Mouse (Mus musculus) CH12.LX (cell line): Measurements from ENCODE around the gene Prmt8. TPM values are rescaled to one million over a fixed set of nuclear protein-coding genes. Genes with fewer than 3 reads are reported as not detected.

Experiments
- DNase-seq: peaks from one replicate; pipeline ENCODE4 v3.0.0-alpha.2; 2013; ENCODE audit errors: extremely low read depth
- H3K27ac ChIP-seq: 2 replicates; pipeline ENCODE4 v1.5.1; 2012; ENCODE audit warnings: low read depth, mild to moderate bottlenecking, control low read depth, moderate library complexity; ENCODE audit not compliant: insufficient read depth
- H3K27me3 ChIP-seq: replicated peaks from 2 replicates; pipeline ENCODE3; 2012; ENCODE audit warnings: inconsistent platforms
- H3K36me3 ChIP-seq, 2 experiments: replicated peaks in 1 of 2; 2 replicates each; pipeline versions ENCODE3 to v1.6.1; 2012; ENCODE audit warnings: inconsistent platforms in 1 of 2, low read length in 1 of 2, mild to moderate bottlenecking in 1 of 2, mixed read lengths in 1 of 2, moderate library complexity in 1 of 2; ENCODE audit not compliant: control insufficient read depth in 1 of 2, insufficient read depth in 1 of 2
- H3K4me1 ChIP-seq, 2 experiments: 2 replicates each; pipeline ENCODE4 v1.6.1; 2012; ENCODE audit warnings: inconsistent platforms in 1 of 2, moderate library complexity in 1 of 2; ENCODE audit not compliant: insufficient read depth in 2 of 2, control insufficient read depth in 1 of 2
- H3K4me2 ChIP-seq: 2 replicates; pipeline ENCODE4 v1.6.1; 2012; ENCODE audit warnings: low read depth, mild to moderate bottlenecking, control low read depth; ENCODE audit not compliant: poor library complexity, insufficient read depth, severe bottlenecking
- H3K4me3 ChIP-seq, 3 experiments: fragments of 150-350 bp in 1 of 3; sonication (generic) in 1 of 3; replicated peaks in 1 of 3; 2 replicates each; pipeline versions ENCODE3 to v1.5.1; 2011 to 2012; ENCODE audit warnings: low read depth in 2 of 3, low read length in 2 of 3, mild to moderate bottlenecking in 2 of 3, moderate library complexity in 2 of 3, control low read depth in 1 of 3, improper control_type of control experiment in 1 of 3, inconsistent platforms in 1 of 3, mixed read lengths in 1 of 3; ENCODE audit not compliant: poor library complexity in 1 of 3
- H3K79me2 ChIP-seq: replicated peaks from 2 replicates; pipeline ENCODE4 v1.6.1; 2012; ENCODE audit warnings: mild to moderate bottlenecking, moderate library complexity; ENCODE audit not compliant: control insufficient read depth, poor library complexity, insufficient read depth, severe bottlenecking; ENCODE audit errors: extremely low read depth
- H3K9ac ChIP-seq: 2 replicates; pipeline ENCODE4 v1.6.1; 2012; ENCODE audit warnings: low read depth, mild to moderate bottlenecking, control low read depth, moderate library complexity; ENCODE audit not compliant: insufficient read depth
- H3K9me3 ChIP-seq: replicated peaks from 2 replicates; pipeline ENCODE3; 2012; ENCODE audit warnings: low read length, inconsistent platforms, mixed read lengths
- BHLHE40 ChIP-seq: IDR thresholded peaks from 2 replicates; pipeline ENCODE4 v1.6.1; 2011; ENCODE audit warnings: mild to moderate bottlenecking, low read depth, low read length, improper control_type of control experiment
- CHD1 ChIP-seq: IDR thresholded peaks from 2 replicates; pipeline ENCODE4 v1.6.1; 2012; ENCODE audit warnings: low read depth, low read length, improper control_type of control experiment, inconsistent platforms
- CHD2 ChIP-seq: IDR thresholded peaks from 2 replicates; pipeline ENCODE4 v1.6.1; 2011; ENCODE audit warnings: low read length, improper control_type of control experiment
- CTCF ChIP-seq, 2 experiments: IDR thresholded peaks in 1 of 2; conservative IDR thresholded peaks in 1 of 2; 2 replicates each; pipeline ENCODE4 v1.5.1; 2011 to 2012; ENCODE audit warnings: low read depth in 2 of 2, low read length in 2 of 2, improper control_type of control experiment in 1 of 2, inconsistent platforms in 1 of 2, mild to moderate bottlenecking in 1 of 2, moderate library complexity in 1 of 2
- E2F4 ChIP-seq: IDR thresholded peaks from 2 replicates; pipeline ENCODE4 v1.6.1; 2011; ENCODE audit warnings: low read depth, low read length, improper control_type of control experiment; ENCODE audit not compliant: insufficient replicate concordance
- ELF1 ChIP-seq: IDR thresholded peaks from 2 replicates; pipeline ENCODE4 v1.6.1; 2014; ENCODE audit warnings: low read depth, mild to moderate bottlenecking, inconsistent platforms, low read length, improper control_type of control experiment
- ETS1 ChIP-seq: conservative IDR thresholded peaks from 2 replicates; pipeline ENCODE4 v1.6.1; 2012; ENCODE audit warnings: low read depth, mild to moderate bottlenecking, inconsistent platforms, low read length, improper control_type of control experiment, moderate library complexity
- GABPA ChIP-seq: IDR thresholded peaks from 2 replicates; pipeline ENCODE4 v1.6.1; 2012; ENCODE audit warnings: low read depth, low read length, improper control_type of control experiment, inconsistent platforms; ENCODE audit not compliant: insufficient replicate concordance
- HCFC1 ChIP-seq: IDR thresholded peaks from 2 replicates; pipeline ENCODE4 v1.6.1; 2012; ENCODE audit warnings: low read depth, mild to moderate bottlenecking, inconsistent platforms, low read length, improper control_type of control experiment
- IRF4 ChIP-seq: IDR thresholded peaks from 2 replicates; pipeline ENCODE4 v1.6.1; 2014; ENCODE audit warnings: low read depth, mild to moderate bottlenecking, inconsistent platforms, low read length, improper control_type of control experiment
- JUN ChIP-seq: IDR thresholded peaks from 2 replicates; pipeline ENCODE4 v1.6.1; 2011; ENCODE audit warnings: low read depth, mild to moderate bottlenecking, low read length, improper control_type of control experiment, moderate library complexity; ENCODE audit not compliant: insufficient read depth
- JUND ChIP-seq: conservative IDR thresholded peaks from 2 replicates; pipeline ENCODE4 v1.6.1; 2011; ENCODE audit warnings: low read depth, low read length, improper control_type of control experiment
- KAT2A ChIP-seq: IDR thresholded peaks from 2 replicates; pipeline ENCODE4 v1.6.1; 2012; ENCODE audit warnings: low read length, improper control_type of control experiment, inconsistent platforms; ENCODE audit not compliant: insufficient replicate concordance
- MAFK ChIP-seq: IDR thresholded peaks from 2 replicates; pipeline ENCODE4 v1.6.1; 2011; ENCODE audit warnings: low read length, improper control_type of control experiment; ENCODE audit not compliant: insufficient replicate concordance
- MAZ ChIP-seq: IDR thresholded peaks from 2 replicates; pipeline ENCODE4 v1.6.1; 2012; ENCODE audit warnings: low read depth, mild to moderate bottlenecking, inconsistent platforms, low read length, improper control_type of control experiment, moderate library complexity
- MEF2A ChIP-seq: IDR thresholded peaks from 2 replicates; pipeline ENCODE4 v1.6.1; 2014; ENCODE audit warnings: low read depth, mild to moderate bottlenecking, inconsistent platforms, low read length, improper control_type of control experiment, borderline replicate concordance
- MXI1 ChIP-seq: IDR thresholded peaks from 2 replicates; pipeline ENCODE4 v1.6.1; 2011; ENCODE audit warnings: mild to moderate bottlenecking, low read depth, low read length, improper control_type of control experiment
- NELFE ChIP-seq: IDR thresholded peaks from 2 replicates; pipeline ENCODE4 v1.6.1; 2011; ENCODE audit warnings: low read depth, low read length, improper control_type of control experiment
- PAX5 ChIP-seq: IDR thresholded peaks from 2 replicates; pipeline ENCODE4 v1.6.1; 2012; ENCODE audit warnings: low read length, inconsistent platforms, mixed read lengths
- POLR2A ChIP-seq: IDR thresholded peaks from 2 replicates; pipeline ENCODE4 v1.6.1; 2011; ENCODE audit warnings: low read depth, mild to moderate bottlenecking, improper control_type of control experiment, low read length
- RAD21 ChIP-seq: IDR thresholded peaks from 2 replicates; pipeline ENCODE4 v1.6.1; 2011; ENCODE audit warnings: low read depth, mild to moderate bottlenecking, low read length, improper control_type of control experiment, moderate library complexity
- RCOR1 ChIP-seq: conservative IDR thresholded peaks from 2 replicates; pipeline ENCODE4 v1.6.1; 2012; ENCODE audit warnings: low read depth, mild to moderate bottlenecking, inconsistent platforms, low read length, improper control_type of control experiment
- SIN3A ChIP-seq: IDR thresholded peaks from 2 replicates; pipeline ENCODE4 v1.6.1; 2012; ENCODE audit warnings: low read length, improper control_type of control experiment, inconsistent platforms
- SMC3 ChIP-seq: IDR thresholded peaks from 2 replicates; pipeline ENCODE4 v1.6.1; 2011; ENCODE audit warnings: low read depth, low read length, improper control_type of control experiment
- TBP ChIP-seq: conservative IDR thresholded peaks from 2 replicates; pipeline ENCODE4 v1.6.1; 2011; ENCODE audit warnings: low read depth, low read length, improper control_type of control experiment
- TCF12 ChIP-seq: IDR thresholded peaks from 2 replicates; pipeline ENCODE4 v1.6.1; 2014; ENCODE audit warnings: low read depth, mild to moderate bottlenecking, inconsistent platforms, low read length, improper control_type of control experiment
- UBTF ChIP-seq: IDR thresholded peaks from 2 replicates; pipeline ENCODE4 v1.6.1; 2012; ENCODE audit warnings: low read depth, mild to moderate bottlenecking, inconsistent platforms, low read length, improper control_type of control experiment, moderate library complexity
- USF1 ChIP-seq: IDR thresholded peaks from 2 replicates; pipeline ENCODE4 v1.6.1; 2014; ENCODE audit warnings: low read depth, mild to moderate bottlenecking, inconsistent platforms, low read length, improper control_type of control experiment
- USF2 ChIP-seq: conservative IDR thresholded peaks from 2 replicates; pipeline ENCODE4 v1.6.1; 2011; ENCODE audit warnings: low read depth, low read length, improper control_type of control experiment
- ZC3H11A ChIP-seq: IDR thresholded peaks from 2 replicates; pipeline ENCODE4 v1.6.1; 2012; ENCODE audit warnings: low read depth, mild to moderate bottlenecking, inconsistent platforms, low read length, improper control_type of control experiment
- ZMIZ1 ChIP-seq: IDR thresholded peaks from 2 replicates; pipeline ENCODE4 v1.6.1; 2012; ENCODE audit warnings: low read depth, mild to moderate bottlenecking, inconsistent platforms, low read length, improper control_type of control experiment
- ZNF384 ChIP-seq: IDR thresholded peaks from 2 replicates; pipeline ENCODE4 v1.6.1; 2012; ENCODE audit warnings: low read depth, low read length, improper control_type of control experiment, inconsistent platforms
- dilution Hi-C: fragments of 300-500 bp; cut with MboI; formaldehyde crosslinking; loops from 2 replicates; pipeline ENCODE4 v1.14.3; 2020; ENCODE audit warnings: low sequenced_read_pairs; ENCODE audit not compliant: extremely low pct_unique_long_range_greater_than_20kb, extremely low pct_ligation_motif_present
- in situ Hi-C: fragments of 300-500 bp; cut with MboI; formaldehyde crosslinking; loops from 3 replicates; pipeline ENCODE4 v1.14.3; 2019; ENCODE audit warnings: low sequenced_read_pairs, low pct_ligation_motif_present, low pct_unique_long_range_greater_than_20kb, mixed read lengths
- polyA plus RNA-seq: library from polyadenylated mRNA; unstranded; fragments of >175 nt; gene quantifications from 2 replicates; pipeline ENCODE4 v1.2.1, GENCODE M21; 2012; ENCODE audit warnings: low read depth; ENCODE audit not compliant: insufficient read length
- total RNA-seq, 2 experiments: library from RNA; depleted of rRNA; stranded (reverse); fragments of 300-350 nt in 1 of 2; fragments of >200 nt in 1 of 2; gene quantifications; 2 replicates each; pipeline ENCODE4 v1.2.3; 2012 to 2014

Prmt8 gene
- total and polyA plus RNA-seq, 3 experiments: not detected

DNA sequence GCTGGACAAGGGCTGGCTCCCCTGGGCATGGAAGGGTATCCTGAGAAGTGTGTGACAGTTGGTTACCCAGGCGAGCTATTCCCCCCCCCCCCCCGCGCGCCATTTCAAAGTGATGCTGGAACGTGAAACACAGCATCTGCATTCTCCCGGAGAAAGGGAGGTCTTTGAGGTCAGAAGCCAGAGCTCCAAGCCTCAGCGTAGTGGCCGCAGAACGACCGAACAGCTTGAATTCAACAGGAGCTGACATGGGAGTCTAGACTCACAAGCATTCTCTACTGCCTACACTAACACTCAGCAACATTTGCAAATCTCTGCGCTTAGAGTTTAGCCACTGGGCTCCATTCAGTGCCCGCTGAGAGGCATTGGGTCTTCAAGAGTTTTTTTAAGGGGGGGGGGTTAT, 32.9 kb upstream of the Prmt8 start:
- Histone ChIP-seq H3K36me3 (no peaks in the 10 kb centered on the region), H3K79me2 (no peaks in the 10 kb centered on the region), H3K9me3 (no peaks in the 10 kb centered on the region), H3K9ac (no peak overlapping the region), H3K27me3 (peaks cover 48% of the 10 kb centered on the region), H3K27ac (no peak overlapping the region), H3K4me1 (peaks cover 0 to 8% of the 10 kb centered on the region in 2 experiments; a peak in 1 of 4 replicates)
- dilution Hi-C loops (no loop called here), in situ Hi-C loops (no loop called here)
- DNase-seq: no peak
- TF ChIP-seq PAX5: no peak
- TF ChIP-seq CTCF (conservative IDR thresholded peaks at IDR 0.05 in 1 of 2, IDR thresholded peaks at IDR 0.05 in 1 of 2; ENCODE audit: low read depth in 2 of 2, low read length in 2 of 2): no peak
- TF ChIP-seq ETS1: no peak
- no peak for TF ChIP-seq ZMIZ1
- TF ChIP-seq UBTF: no peak
- TF ChIP-seq TBP: no peak
- no peak for TF ChIP-seq NELFE
- no peak for TF ChIP-seq ELF1
- no peak for TF ChIP-seq IRF4
- no peak for TF ChIP-seq CHD1
- no peak for TF ChIP-seq BHLHE40
- TF ChIP-seq SIN3A: no peak
- TF ChIP-seq CHD2: no peak
- TF ChIP-seq USF1: no peak
- TF ChIP-seq MXI1: no peak
- no peak for TF ChIP-seq USF2
- TF ChIP-seq, all 38 proteins: peak for 0
- H3K4me3 ChIP-seq: no peak overlapping the region
- H3K4me2 ChIP-seq: no peak overlapping the region

DNA sequence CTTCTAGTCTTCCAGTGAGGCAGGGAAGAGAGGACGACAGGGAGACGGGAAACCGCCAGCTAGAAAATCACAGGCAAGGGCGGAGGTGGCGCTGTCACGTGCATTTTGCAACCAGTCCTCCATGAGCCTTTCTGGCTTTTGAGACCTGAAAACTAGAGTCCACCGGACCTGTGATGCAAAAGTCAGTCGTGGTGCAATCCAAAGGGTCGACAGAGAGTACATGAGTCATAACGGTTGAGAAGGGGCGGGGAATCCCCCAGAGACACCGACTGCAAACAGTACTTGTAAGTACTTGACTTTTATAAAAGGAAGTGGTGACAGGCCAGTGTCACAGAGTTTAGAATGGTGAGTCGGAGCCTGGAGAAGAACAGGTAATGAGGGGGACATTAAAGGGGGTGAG, 20.8 kb upstream of the Prmt8 start:
- in situ Hi-C loops: no loop called here
- no peaks in the 10 kb centered on the region for H3K79me2 ChIP-seq
- no peaks in the 10 kb centered on the region for H3K36me3 ChIP-seq
- H3K9ac ChIP-seq: no peak overlapping the region
- peaks cover 5 to 24% of the 10 kb centered on the region in 2 experiments for H3K4me1 ChIP-seq
- peaks cover 32% of the 10 kb centered on the region for H3K27me3 ChIP-seq
- DNase-seq: peak; percentile 88
- peak overlapping the region; percentile 3 for H3K4me2 ChIP-seq
- H3K27ac ChIP-seq: no peak overlapping the region
- H3K4me3 ChIP-seq: no peak overlapping the region
- dilution Hi-C loops: no loop called here
- H3K9me3 ChIP-seq: no peaks in the 10 kb centered on the region
- TF ChIP-seq USF1: no peak
- no peak for TF ChIP-seq SIN3A
- TF ChIP-seq ELF1: peak; percentile 36; the same call in 1 of the 2 replicates
- no peak for TF ChIP-seq HCFC1
- TF ChIP-seq CHD2: no peak
- TF ChIP-seq CTCF (conservative IDR thresholded peaks at IDR 0.05 in 1 of 2, IDR thresholded peaks at IDR 0.05 in 1 of 2; ENCODE audit: low read depth in 2 of 2, low read length in 2 of 2): 0 out of 4 replicates have a peak, but pooled peaks of 1 of the 2 experiments have one; percentile 5
- TF ChIP-seq ZC3H11A: no peak
- TF ChIP-seq ZMIZ1: no peak
- TF ChIP-seq NELFE: no peak
- peak; percentile 59 for TF ChIP-seq JUND
- no peak for TF ChIP-seq MEF2A
- no peak for TF ChIP-seq PAX5
- TF ChIP-seq MAFK: no peak
- no peak for TF ChIP-seq CHD1
- no peak for TF ChIP-seq TBP
- no peak for TF ChIP-seq KAT2A
- TF ChIP-seq E2F4: no peak
- TF ChIP-seq BHLHE40: peak; percentile 83
- peak; percentile 65; the same call in 1 of the 2 replicates for TF ChIP-seq JUN
- no peak for TF ChIP-seq RAD21
- TF ChIP-seq POLR2A: no peak
- no peak for TF ChIP-seq SMC3
- TF ChIP-seq MAZ: no peak
- no peak for TF ChIP-seq GABPA
- TF ChIP-seq USF2: no peak
- TF ChIP-seq RCOR1: no peak
- no peak for TF ChIP-seq ZNF384
- no peak for TF ChIP-seq TCF12
